Mouse (Mus musculus): ENCODE data around the gene Cyb5d2. TPM values are rescaled to one million over a fixed set of nuclear protein-coding genes. Genes with fewer than 3 reads are reported as not detected.

The Cyb5d2 gene
- 10 to 100 TPM; 15.4 to 16.1 TPM for total RNA-seq (2021)
- long read RNA-seq, experiment 1, transcript Cyb5d2-201 (4 exons, 2,393 nt), result major isoform, 7 of 9 reads
- long read RNA-seq, experiment 1, partial matches to known transcripts, result 0 of 9 reads
- long read RNA-seq, experiment 1, other reads (novel, unspliced or antisense), result 2 of 9 reads
- long read RNA-seq, experiment 2, partial matches to known transcripts, result 0 of 7 reads
- long read RNA-seq, experiment 2, other reads (novel, unspliced or antisense), result 1 of 7 reads

DNA sequence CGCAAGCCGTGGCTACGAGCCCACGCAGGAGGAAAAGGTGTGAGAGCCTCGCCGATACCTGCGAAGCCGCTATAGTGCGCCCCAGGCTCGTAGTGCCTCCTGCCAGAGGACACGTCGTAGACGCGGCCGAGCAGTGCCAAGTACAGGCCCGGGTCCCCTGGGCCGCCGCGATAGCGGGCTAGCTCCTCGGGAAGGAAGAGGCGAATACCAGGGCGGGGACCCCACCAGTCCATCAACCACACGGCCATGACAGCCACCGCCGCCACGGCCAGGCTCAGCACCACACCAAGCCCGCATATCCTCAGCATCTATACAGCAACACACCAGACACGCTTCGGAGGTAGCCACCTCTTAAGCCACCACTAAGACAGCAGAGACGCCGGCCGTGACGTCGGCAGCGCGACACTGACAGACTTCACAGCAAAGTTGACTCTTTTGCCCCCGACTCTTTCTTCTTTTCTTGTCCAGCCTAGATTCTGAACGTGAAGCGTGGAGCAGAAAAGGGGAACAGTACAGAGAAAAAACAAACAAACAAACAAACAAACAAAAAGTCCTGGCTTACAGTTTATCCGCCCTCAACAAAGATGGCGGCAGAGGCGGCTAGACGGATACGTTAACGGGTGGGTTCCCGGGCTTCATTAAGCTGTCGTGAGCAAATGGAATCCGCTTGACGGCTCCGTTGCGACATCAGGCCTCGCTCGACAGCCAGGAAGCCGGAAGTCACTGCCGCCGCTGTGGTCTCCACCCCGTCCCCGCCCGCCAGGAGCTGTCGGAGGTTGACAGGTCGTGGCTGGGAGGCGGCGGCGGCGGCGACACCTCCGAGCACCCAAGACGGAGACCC, at the start of gene Cyb5d2, which contains the start of gene Zzef1:
TSS of gene Cyb5d2 (minus strand) at position 688 of the 841 bp plus-strand sequence.
TSS of gene Zzef1 (plus strand) at position 772 of the 841 bp plus-strand sequence.
- intact Hi-C loops (cut with DNase I), result no loop called here
- DNase-seq, result peak; percentile 86 to 93

DNA sequence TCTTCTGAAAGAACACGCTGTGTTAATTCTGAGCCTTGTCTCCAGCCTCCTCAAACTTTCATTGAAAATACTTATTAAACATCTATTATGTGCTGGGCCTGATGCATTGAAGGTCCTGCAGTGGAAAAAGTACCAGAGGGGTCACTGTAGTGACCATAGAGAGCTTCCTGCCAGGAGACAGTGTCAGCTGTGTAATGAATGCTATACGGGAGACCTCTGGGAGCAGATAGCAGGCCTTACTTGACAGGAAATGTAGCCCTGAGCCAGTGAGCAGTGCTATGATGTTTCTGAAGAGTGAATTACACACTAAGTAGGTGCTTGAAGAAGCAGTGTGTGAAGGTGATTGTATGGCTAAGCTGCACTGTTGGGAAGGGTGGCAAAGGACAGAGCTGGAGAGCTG, 49.6 kb upstream of the Cyb5d2 start:
- no peak for DNase-seq
- intact Hi-C loops (cut with DNase I), result no loop called here

DNA sequence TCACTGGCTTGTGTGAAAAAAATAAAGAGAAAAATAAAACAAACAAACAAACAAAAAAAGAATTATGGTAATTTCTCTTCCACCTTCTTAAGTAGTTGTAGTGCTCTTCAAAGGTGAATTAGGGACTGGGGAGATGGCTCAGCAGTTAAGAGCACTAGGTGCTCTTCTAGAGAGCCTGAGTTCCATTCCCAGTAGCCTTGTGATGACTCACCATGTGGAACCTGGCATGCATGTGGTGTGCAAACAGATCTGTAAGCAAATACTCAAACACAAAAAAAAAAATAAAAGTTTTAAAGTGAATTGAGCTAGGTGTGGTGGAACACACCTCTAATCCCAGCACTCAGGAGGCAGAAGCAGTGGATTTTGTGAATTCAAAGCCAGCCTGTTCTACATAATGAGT, 47.6 kb upstream of the Cyb5d2 start:
- DNase-seq, result no peak
- intact Hi-C loops (cut with DNase I), result no loop called here

DNA sequence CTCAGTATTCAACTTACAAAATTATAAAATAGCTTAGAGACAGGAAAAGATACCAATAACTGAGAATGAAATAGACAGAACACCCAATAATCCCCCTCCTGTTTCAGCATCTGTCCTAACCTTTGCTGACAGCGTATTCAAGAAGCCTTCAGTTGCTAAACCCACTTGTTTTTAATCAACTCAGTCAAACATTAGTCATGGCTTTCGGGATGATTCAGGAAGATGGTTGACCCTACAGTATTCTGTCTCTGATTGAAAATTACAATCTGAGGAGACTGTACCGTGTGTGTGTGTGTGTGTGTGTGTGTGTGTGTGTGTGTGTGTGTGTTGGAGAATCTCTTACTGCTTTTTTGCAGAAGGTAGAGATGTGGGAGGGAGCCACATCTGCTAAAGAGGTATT, 46.8 kb upstream of the Cyb5d2 start:
- DNase-seq, result no peak
- intact Hi-C loops (cut with DNase I), result no loop called here

DNA sequence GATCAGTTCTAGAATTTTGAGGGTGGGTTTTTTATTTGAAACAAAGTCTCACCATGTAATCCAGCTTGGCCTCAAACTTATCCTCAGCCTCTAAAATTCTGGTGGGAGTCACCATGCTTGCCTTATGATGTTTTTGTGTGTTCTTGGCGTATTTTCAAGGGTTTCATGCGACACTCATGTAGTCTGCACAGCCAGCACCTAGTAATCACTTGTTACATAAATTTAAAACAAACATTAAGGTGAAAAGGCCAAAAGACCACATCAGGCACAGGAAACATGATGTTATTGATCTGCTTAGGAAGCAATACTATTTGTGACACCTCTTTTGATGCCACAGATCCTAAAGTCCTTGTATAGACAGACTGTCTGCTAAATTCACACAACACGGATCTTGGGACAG, 33.9 kb upstream of the Cyb5d2 start:
- DNase-seq, result no peak
- intact Hi-C loops (cut with DNase I), result loop anchor here (10.0 kb wide), 1 partner anchor 1565 kb away; no protein-coding TSS in a partner anchor

DNA sequence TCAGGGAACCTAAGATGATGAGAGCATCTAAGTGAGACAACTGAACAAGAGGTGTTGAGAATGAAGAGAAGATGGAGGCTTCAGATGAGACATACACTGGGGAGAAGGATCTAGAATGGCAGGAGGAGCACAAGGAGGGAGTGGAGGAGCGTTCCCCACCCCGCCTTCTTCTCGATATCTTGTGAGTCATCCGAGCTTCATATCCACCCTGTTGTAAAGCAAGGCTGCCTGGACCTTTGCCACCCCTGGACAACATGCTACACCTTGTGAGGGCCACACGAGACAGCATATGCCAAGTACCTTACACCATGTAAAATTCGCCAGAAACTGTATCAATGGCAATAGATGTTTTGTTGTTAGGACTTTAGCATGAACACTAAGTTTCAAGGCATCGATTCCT, 25.1 kb upstream of the Cyb5d2 start:
- intact Hi-C loops (cut with DNase I), result loop anchor here (10.0 kb wide), 1 partner anchor 1574 kb away; no protein-coding TSS in a partner anchor
- no peak for DNase-seq

DNA sequence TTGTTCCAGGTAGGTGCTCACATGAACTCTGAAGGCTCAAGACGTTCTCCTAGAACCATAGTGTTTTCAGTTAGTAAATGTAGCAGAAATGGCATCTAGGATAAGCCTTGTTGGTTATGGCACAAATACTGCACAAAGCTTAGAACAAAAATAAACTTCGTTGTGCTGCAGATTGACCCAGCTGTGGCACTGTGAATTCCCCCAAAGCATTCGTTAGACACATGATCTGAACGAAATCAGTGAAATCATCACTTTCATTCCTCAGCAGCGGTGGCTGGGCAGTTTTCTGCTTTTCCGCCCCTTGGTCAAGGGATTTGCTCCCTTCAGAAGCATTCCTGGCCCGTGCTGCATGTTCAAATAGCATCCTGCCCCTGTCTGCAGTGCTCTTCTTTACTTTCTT, 22.1 kb upstream of the Cyb5d2 start:
- intact Hi-C loops (cut with DNase I), result no loop called here

DNA sequence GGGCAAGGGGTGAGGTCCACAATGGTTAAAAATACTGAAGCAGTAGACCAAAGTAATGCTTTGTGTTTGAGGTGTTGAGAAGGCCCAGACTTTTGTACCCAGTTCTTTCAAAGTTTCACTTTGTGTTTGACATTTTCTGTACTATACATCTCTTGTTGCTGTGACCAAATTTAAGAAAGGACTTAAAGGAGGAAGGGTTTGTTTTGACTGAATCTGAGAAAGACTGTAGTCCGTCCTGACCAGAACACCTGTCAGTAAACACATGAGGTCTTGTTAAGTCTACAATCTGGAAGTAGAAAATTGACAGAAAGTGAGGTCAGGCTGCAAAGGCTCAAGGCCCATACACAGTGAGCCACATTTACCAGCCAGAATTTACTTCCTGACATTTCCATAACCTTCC, 20.9 kb upstream of the Cyb5d2 start:
- no peak for DNase-seq
- intact Hi-C loops (cut with DNase I), result no loop called here

More for the DNA sequence above, 22.1 kb upstream of the Cyb5d2 start:
- DNase-seq, result no peak

DNA sequence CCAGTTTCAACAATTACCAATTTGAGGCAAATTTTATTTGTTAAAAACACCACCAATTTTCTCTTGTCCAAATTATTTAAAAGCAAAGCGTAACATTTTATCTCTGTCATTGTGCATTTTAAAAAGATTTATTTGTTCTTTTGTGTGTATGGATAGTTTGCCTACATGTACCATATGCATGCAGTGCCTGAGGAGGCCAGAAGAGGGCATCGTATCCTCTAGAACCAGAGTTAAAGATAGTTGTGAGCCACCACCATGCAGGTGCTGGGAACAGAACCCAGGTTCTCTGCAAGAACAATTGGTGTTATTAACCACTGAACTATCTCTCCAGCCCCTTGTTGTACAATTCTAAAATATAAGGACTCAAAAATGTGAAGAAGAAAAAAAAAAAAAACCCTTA, 18.2 kb upstream of the Cyb5d2 start:
- DNase-seq, result no peak
- intact Hi-C loops (cut with DNase I), result no loop called here

DNA sequence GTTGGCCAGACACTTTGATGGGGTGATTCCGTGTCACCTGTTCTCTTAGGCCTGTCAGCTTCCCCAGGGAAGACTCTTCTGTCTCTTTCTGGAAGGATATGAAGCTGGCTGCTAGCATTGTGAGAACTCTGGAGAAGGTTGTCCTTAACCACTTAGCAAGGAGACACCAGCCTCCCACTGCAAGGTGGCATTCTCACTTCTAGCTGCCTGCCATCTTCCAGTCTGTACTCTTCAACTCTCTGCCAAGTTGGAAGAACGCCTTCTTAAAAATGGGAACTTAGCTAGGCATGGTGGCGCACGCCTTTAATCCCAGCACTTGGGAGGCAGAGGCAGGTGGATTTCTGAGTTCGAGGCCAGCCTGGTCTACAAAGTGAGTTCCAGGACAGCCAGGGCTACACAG, 17.7 kb upstream of the Cyb5d2 start:
- intact Hi-C loops (cut with DNase I), result no loop called here
- DNase-seq, result no peak

DNA sequence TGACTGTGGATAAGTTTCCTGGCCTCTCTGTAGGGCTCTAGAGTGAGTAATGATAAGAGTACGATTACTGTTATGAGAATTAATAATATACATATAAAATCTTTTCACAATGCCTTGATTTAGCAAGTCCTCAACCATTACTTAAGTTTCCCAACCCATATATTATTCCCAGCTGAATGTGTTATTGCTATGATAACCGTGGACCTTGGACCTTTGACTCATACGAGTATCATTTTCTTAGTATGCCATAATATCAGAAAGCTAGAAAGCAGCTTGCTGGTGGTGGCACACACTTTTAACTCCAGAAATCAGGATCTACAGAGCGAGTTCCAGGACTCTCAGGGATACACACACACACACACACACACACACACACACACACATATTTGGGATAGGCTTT, 12.1 kb upstream of the Cyb5d2 start:
- DNase-seq, result no peak
- intact Hi-C loops (cut with DNase I), result no loop called here

DNA sequence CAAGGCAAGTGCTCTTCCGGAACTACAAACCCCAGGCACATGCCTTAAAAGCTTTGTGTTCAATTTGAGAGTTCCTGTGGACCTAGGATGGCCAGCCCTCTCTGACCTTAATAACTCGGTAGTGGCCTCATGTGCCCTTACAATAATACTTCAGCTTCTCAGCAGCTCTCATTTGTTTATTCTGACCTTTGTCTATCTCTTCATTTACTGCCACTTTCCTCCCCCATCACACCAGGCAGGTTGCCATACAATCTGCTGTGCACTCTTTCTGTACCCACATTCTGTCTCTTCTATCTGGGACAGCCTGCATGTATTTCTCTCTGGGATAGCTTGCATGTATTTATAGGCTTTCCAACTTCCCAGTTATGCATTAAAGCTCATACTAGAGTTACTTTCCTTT, 10.6 kb upstream of the Cyb5d2 start:
- no peak for DNase-seq
- intact Hi-C loops (cut with DNase I), result no loop called here

DNA sequence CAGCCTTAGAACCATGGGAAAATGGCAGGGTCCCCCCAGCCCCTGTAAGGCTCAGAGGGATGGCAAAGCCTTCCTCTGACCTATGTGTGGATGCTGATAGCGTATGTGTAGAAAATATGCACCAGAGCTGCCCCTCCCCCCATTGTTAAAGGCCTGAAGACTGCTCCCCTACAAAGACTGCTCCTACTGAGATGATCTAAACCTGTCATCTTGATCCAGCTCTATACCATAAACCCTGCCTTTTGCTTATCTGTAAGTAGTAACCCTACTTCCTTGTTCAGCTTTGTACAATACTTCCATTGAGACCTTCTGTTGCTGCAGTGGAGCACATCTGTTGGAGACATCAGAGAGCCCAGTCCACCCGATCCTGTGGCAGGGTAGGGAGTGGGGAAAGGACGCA, 9.3 kb upstream of the Cyb5d2 start:
- intact Hi-C loops (cut with DNase I), result no loop called here
- no peak for DNase-seq

DNA sequence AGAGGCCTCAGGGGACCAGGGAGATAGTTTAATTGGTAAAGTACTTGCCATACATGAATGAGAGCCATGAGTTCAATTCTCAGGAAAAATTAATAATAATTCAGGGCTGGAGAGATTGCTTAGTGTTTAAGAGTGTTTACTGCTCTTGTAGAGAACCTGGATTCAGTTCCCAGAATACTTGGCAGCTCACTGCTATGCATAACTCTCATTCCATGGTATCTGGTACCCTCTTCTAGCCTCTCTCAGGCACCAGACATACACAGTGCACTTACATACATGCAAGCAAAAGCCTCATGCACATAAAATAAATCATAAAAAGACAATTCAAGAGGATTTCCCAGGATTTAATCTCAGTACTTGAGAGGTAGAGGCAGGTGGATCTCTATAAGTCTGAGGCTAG, 8.6 kb upstream of the Cyb5d2 start:
- intact Hi-C loops (cut with DNase I), result no loop called here
- DNase-seq, result no peak

DNA sequence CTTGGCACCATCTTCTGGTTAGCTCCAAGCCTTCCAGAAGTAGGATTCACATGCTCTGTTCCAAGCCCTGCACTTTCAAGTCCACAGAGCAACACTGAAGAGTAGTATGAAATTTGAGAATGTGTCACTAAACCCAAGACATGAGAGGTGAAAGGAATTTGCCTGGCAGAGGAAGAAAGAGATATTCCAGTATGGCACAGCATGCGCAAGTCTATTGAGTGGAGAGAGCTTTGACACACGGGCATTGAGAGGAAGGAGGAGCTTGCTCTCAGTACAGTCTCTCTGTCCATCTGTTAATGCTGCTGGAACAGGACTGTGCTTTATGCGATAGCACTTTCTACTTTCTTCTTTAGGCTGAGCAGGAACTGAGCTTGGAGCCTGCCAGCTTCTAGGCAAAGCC, 7.1 kb upstream of the Cyb5d2 start:
- intact Hi-C loops (cut with DNase I), result no loop called here
- DNase-seq, result no peak

DNA sequence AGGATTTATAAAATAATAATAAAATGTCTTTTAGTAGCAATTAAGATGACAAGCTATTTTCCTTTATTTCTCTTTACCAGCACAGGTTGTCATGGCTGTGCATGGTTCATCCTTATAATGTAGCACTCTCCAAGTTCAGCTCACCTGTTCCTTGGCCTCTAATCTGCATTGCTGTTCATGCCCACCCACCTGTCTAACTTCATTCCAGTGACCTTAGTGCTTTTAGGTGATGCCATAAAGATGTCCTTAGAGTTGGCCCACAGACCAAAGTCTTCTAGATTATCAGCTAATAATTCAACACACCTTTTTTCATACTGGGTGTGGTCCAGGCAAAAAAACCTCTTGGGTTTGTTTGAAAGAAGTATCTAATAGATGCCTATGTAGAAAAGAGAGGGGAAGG, 5.2 kb upstream of the Cyb5d2 start:
- no peak for DNase-seq
- intact Hi-C loops (cut with DNase I), result no loop called here

DNA sequence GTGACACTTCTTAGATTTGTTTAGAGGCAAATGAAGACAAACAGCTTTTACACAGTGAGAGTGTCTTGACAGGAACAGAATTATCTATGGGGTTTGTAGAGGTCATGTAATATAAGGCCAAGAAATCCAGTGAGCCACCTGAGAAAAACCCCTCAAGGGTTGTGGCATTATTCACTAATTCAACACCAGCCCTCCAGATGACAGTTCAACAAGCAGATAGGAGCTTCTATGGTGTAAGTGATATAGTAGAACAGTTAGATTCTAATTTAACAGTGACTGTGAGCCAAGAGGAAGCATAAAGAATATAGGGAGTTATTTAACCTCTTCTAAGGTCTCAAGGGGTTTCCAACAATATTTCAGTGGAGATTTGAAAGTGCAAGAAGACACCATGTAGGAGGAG, 2.2 kb upstream of the Cyb5d2 start:
- DNase-seq, result no peak
- intact Hi-C loops (cut with DNase I), result no loop called here

DNA sequence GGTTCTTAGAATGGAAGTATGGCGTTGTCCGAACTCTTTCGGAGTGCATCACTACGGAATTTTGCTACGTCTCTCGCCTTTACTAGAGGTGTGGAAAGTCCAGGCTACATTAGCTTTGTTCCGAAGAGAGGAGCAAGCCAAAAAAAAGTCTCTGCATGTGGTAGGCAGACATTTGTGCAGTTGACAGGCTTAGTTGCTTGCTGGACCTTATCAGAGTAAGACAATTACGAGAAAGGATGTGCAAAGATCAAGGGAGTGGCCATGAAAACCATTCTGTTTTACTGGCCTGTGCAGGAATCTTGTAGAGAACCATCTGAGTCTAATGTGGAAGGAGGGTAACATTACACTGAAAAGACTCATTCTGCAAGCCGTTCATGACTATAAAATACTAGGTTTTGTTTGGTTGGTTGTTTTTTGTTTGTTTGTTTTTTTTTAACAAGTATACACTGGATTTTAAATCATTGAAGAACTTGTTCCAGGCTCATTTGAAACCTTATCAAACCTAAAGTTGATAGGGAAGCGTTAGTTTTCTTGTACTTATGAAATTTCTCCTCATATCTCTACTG, 914 bp upstream of the Cyb5d2 start:
- intact Hi-C loops (cut with DNase I), result no loop called here
- DNase-seq, result no peak

DNA sequence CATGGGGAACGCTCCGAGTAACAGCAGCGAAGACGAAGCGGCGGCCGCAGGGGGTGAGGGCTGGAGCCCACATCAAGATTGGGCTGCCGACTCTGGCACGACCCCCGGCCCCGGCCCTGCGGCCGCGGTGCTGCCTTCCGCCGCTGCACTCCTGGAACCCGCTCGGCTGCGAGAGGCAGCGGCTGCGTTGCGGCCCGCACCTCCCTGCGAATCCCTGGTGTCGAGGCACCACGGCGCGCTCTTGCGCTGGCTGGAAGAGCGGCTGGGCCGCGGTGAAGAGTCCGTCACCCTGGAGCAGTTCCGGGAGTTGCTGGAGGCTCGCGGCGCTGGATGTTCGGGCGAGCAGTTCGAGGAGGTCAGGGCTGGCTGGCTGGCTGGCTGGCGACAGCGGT, 350 bp upstream of the Cyb5d2 start:
- intact Hi-C loops (cut with DNase I), result no loop called here
- no peak for DNase-seq

DNA sequence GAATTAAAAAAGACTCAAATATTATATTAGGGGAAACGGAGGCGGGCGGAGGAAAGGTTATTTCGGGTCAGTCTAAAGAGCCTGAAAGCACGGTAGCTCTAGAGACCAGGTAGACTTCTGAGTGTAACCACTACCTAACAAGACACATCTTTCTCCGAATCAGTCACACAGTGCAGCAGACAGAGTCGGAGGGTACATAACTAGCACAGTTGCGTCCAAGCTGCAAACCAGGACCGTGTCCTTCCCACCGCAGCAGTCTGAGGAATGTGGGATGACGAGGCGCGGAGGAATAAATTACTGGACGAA, 840 bp downstream of the Cyb5d2 start:
- DNase-seq, result no peak
- intact Hi-C loops (cut with DNase I), result no loop called here

DNA sequence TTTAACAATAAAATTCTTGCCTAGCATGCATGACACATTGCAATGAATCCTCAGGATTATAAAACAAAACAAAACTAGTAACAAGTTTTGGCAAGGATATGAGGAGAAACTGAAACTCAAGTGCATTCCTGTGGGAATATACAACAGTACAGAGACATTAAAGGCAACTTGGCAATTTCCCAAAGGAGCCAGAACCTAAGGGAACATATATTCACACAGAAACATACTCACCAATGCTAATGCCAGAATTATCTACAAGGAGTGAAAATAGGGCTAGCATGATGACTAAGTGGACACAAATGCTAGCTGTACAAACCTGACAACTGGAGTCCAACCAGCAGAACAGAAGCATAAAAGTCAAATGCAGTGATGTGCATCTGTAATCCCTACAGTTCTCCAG, 3.9 kb downstream of the Cyb5d2 start:
- no peak for DNase-seq
- intact Hi-C loops (cut with DNase I), result no loop called here

DNA sequence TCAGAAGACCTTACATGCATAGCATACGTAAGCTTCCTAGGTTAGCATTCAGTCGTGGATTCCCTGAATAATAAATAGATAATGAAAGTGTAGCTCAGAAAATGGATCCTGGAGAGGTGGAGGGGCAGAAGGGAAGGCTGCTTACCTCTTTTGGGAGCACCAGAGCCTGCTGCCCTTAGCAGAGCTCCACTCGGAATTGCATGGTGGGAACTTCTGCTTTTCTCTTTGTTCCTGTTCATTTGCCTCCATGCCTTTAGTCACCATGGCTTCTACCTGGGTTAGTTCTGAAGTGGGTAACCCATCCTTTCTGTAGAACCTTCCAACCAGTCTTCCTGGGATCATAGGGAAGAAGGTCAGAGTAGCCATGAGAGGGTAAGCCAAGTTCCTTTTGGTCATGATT, 13.4 kb downstream of the Cyb5d2 start:
- DNase-seq, result no peak
- intact Hi-C loops (cut with DNase I), result no loop called here
